Mouse (Mus musculus): ENCODE results near the gene Zfp426.

The Zfp426 gene

DNA sequence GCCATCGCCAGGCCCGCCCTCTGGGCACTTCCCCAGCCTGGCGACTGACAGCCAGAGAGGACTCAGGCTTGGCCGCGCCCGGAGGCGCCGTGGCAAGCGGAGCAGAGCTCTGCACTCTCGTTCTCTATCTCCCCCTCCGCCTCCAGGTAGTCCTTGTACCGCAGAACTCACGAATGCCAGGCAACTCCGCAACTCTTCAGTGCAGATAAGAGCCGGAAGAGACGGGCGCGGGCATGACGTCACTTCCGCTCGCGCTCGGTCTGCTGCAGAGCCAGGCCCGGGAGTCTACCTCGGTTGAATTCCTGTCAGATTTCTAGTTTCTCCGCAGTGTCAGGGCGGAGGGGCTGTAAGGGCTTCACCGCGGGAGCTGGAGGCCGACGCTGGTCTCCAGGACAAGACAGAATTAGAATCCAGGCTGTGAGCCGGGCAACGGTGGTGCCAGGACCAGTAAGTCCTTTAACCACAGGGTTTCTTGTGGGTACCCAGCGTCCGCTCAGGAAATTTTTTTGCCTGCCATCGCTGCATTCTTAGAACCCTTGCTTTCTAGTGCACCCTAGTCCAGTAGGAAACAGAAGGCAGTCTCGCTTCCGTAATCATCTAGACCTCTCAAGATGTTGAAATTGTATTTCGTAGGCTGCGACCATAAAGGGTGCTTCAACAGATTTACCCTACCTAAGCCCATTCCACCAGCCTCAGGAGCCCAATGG is at the start of gene Zfp426:
Zfp426 (minus strand) TSS at position 220 of the 707 bp plus-strand sequence.
- DNase-seq: peak; percentile 69 to 83

DNA sequence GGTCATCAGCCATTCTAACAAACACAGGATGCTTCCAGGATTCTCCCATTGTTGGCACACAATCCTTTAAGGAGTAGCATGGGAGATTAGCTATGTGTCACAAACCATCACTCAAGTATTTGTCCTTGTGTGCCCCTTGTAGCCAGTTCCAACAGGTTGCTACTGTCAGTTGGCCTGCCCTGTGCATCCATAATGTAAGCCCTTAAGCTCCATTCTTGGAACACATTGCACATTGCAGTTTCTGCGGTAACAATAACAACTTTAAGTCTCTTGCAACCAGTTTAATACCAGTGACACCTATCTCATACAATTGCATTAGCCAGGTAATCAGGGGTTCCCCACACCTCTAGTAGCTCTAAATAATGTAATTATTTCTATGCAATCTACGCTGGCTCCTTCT is 44.1 kb upstream of the Zfp426 start:
- no peak for DNase-seq

DNA sequence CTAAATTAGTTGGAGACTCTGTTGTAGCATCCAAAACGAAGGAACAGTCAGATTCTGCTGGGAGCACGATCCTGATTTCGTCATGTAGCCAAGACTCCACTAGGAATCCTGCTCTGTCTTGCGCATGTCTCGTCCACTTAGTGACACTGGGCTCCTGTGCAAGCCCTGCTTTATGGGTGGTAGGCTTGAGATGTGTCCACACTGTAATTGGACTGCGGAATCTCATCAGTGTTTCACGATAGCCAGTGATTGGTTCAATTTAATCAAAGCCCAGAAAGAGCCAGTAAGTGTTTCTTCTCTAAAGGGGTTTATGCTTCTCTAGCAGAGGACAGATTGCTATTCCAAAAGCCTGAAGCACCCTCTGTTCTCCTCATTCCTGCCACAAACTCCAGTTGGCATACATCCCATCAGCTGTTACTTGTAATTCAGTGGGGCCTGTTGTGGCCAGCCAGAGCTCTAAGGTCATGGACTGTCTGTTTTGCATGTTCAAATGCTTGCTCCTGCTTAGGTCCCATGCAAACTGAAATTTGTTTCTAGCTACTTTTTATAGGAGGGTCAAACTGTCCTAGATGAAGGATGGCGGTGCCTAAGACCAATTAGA is 41.9 kb upstream of the Zfp426 start:
- no peak for DNase-seq

DNA sequence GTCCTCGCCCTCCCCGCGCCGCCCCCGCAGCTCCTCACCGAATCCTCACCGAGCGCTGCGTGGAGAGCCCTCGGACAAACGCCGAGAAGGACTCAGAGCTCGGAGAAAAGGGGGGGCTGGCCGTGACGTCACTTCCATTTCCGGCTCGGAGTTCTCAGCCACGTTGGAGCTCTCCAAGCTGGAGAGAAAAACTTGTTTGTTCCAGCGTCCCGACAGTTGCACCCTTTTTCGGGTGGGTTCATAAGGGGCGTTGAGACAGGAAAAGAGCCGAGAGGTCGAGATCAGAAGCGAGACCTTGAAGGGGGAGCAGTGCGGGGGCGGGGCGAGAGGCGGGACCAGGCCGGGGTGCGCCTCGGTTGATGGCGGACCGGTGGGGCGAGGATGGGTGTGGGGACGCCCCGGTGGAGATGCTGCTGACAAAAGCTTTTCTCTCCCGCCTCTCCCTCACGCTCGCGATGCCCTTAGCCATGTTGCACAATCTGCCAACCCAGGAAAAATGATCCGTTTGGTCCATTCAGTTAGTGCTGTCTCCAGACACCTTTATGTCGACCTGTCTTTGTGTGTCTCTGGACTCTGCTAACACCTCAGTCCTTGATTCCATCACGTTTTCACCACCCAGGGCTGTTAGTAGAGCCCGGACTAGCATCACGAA is 28.9 kb upstream of the Zfp426 start, which contains the start of gene Zfp266:
Zfp266 (minus strand) TSS at position 112 of the 652 bp plus-strand sequence.
- peak; percentile 82 to 92 for DNase-seq

DNA sequence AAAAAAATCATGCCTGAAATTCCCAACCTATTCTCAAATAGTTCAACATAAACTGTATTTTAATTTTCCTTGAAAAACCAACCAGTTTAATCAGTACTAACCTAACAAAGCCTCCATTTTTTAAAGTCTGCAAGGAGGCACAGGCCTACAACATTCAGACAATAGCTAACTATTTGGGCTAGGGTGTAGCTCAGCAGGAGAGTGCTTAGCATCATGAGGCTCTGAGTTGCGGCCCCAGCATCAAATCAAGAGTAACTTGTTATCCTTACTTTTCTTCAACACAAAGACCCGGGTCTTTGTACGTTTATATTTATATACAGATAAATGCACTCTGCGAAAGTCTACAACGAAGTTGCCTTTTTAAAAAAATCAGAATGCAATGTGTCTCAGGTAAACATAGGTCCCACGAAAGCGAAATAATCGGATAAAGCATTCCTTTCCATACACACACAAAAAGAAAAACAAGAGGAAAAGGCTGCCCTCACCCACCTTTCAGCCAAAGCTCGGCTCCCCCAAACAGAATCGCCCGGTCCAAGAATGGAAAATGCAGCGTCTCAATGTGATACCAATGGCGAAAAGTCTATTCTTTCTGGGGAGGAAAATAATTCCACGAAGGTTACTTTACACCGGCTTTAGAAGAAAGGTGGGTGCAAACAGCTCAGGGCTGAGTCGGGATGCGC is 28.1 kb upstream of the Zfp426 start:
- no peak for DNase-seq

DNA sequence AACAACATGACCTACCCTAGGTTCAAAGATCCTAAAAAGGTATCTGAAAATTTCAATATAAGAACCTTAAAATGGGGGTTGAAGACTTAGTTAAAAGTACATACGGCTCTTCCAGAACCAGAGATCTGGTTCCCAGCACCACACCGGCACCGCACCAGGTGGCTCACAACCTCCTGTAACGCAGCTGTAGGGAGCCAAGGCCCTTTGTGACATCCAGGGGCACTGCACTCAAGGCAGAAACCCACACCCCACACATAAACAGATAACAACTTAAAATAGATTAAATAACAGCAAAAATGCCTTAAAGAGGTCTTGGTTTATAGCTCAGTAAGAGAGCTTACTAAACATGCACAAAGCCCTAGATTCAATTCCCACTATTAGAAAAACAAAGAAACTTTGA is 27.4 kb upstream of the Zfp426 start:
- no peak for DNase-seq

GRCm38 (mm10) chr9:20518708-20519107 is 26.2 kb upstream of the Zfp426 start:
- DNase-seq: no peak

- DNase-seq: no peak
These were observed 25.2 kb upstream of the Zfp426 start for GRCm38 (mm10) chr9:20517727-20518126.

- DNase-seq: no peak
These were observed 21.5 kb upstream of the Zfp426 start for GRCm38 (mm10) chr9:20514016-20514415.

DNA sequence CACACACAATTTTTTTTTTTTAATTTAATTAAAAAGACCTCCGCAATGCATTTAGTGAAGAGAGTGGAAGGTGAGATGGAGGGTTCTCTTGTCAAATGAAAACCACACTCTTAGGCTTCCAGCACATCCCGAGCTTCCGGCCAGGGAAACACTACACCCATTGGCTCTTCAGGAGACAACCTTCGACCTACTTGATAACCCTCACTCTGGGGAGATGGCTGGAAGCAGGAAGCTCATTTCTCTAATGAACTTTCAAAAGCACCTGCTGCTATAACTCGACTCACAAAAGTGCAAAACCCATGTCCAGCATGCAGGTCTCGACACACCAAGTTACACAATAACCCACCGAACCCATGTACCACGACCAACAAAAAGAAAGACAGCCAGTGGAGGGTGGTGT is 20.2 kb upstream of the Zfp426 start:
- DNase-seq: no peak

DNA sequence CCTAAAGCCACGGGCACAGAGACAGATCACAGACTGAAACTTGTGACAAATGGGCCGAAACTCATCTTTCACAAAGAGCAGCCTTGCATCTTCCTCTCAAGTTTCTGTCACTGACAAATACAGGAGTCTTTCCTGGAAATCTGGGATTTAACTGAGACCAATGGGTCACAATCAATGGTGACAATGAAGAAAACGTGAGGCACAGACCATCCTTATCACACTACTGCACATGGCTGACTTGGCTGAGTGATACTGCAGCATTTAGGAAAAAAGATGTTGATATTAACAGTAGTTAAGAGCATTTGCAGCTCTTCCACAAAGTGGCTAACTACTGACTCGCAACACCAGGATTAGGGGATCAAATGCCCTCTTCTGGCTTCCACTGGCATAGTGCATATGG is 19.1 kb upstream of the Zfp426 start:
- DNase-seq: no peak

DNA sequence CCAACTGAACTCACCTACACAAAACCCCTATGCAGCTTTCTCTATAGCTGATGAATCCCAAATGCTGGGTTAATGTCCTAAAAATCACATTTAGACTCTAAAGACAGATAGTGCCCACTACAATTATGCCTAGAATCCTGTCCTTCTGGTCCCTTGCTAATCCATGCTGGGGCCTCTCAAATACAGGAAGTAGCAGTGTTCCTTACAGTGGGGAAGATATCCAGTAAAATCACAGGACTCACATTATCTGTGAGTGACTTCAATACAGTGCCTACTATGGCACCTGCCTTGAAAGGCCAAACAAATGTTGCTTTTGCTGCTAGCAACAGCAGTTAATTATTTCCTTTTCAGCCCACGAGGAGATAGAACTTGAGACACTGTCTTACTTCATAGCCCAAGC is 17.8 kb upstream of the Zfp426 start:
- DNase-seq: no peak

- DNase-seq: no peak
These were observed 17.1 kb upstream of the Zfp426 start for GRCm38 (mm10) chr9:20509676-20510075.

- DNase-seq: peak; percentile 42 to 57
These were observed 12.3 kb upstream of the Zfp426 start for GRCm38 (mm10) chr9:20504801-20505200.

GRCm38 (mm10) chr9:20493281-20493680 is 735 bp upstream of the Zfp426 start:
- no peak for DNase-seq

GRCm38 (mm10) chr9:20491858-20492526 is 554 bp downstream of the Zfp426 start:
- DNase-seq: no peak

DNA sequence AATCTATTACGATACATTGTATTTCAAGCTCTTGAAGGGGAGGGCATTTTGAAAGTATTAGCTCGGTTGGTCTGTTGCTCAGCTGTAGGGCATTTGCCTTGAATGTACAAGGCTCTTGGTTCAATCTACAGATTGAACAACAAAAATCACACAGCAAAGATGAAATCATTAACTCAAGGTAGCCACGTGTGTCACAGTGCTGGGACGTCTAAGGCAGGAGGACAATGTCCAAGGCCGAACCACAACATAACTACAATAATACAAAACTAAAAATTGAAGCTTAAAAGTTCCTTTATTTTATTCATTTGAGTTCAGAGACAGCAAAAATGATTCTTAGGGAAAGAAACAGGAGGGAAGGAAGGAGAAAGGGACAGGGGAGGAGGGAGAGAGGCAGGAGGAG is 3.0 kb downstream of the Zfp426 start:
- DNase-seq: peak; percentile 15 to 17

DNA sequence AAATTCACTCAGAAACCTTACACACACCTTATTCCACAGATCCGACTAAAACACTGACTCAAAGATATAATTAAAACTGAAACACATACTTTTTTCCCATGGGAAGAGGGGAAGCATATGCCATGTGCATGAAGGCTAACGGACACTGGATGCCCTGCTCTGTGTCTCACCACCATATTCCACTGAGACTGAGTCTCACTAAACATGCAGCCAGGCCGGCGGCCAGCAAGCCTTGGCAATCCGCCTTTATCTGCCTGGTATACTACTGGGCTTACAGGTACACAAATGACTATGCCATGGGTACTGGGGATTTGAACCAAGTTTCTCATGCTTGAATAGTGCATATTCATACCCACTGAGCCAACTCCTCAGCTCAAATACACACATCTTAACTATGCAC is 13.2 kb downstream of the Zfp426 start:
- DNase-seq: peak in 1 of 2 experiments; percentile 49

- no peak for DNase-seq
These were observed 15.9 kb downstream of the Zfp426 start for GRCm38 (mm10) chr9:20476632-20477031.

DNA sequence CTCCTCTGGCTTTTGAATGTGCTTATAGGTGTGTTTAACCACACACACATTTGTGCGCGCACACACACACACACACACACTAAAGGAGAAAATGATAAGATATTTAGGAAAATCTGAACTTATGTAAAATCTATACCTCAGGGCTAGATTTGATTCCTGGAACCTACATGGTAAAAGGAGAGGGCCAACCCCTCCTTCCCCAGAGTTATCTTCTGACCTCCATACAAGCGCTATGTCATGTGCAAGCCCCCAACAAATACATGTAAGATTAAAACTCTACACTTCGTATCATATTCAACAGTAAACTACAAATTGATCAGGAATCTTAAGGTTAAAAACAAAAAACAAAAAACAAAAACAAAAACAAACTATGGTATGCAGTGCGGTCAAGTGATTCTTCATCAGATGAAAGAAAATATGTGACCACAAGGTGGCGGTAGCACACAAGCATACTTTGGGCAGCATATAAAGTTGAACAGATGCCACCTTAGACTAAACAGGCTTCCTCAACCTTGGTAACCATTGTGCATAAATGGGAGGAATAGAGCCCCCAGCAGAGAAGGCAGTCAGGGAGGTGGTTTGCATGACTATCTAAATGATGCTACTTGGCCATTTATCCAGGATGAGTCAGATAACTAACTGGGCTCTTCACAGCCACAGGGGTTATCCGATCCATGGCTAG is 25.6 kb downstream of the Zfp426 start:
- peak; percentile 43 to 67 for DNase-seq

DNA sequence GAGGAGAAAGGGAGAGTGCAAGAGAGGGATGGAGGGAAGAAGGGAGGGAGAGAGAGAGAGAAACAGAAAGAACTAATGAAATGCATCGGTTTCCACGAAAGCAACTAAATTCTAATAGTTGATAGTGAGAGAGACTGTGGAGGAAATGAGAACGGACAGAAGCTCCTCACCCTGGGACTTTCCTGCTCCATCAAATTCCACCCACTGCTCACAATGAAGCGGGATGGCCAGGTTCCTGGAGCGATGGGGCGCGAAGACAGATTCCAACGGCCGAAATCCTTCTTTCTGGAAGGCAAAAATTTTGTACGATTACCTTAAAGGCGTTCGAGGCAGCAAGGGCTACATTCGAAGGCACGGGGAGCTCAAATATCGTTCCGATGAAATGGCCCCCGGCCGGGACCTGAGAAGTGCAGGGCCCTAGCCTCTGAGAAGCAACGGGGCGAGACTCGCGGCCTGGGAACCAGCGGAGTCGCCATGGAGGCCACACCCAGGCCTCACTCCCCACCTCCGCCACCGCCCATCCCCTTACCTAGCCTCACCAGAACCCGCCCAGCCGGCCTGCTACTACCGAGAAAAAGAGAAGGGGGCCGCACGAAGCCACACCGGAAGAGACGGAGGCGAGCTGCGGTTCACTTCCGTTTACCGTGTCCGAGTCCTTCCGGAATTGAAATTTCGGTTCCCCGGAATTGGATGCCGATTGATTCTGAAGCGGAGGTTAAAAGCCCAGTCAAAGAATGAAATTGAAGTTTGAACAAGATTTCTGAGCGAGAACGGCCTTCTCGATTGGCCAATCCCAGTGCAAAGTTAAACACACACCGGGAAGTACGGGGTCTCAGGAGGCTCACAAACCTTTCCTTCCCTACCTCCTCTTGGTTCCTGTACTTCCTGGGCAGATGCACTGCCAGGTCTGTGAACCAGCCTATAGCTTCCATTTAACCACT is 32.9 kb downstream of the Zfp426 start, which contains the start of gene Zfp26:
Zfp26 (minus strand) TSS at position 786 of the 941 bp plus-strand sequence.
- peak; percentile 72 to 77 for DNase-seq

All from kidney, adult 8-10 months (tissue).